In genomic region chr4:104725673-104726072, GRCm38 (mm10) we compare ENCODE assay signal across 11 mouse cellular contexts. TPM values are rescaled to one million over a fixed set of nuclear protein-coding genes. Genes with fewer than 3 reads are reported as not detected.
DNase-seq lines count a peak whose midpoint lies in the region; TF ChIP-seq lines count a peak whose summit lies in the region.
"Had no signal": no experiment of that assay in that cellular context is flagged by ENCODE, and none has a peak within 500 bp of the region (broad histone marks: within the 10 kb centered on the region; RNA-seq: fewer than 3 reads in every experiment).

No protein-coding gene starts in this region.

- intact Hi-C loops in heart, adult 2 months (cut with DNase I), result no loop called here
- intact Hi-C loops in left cerebral cortex, postnatal 4 days (cut with DNase I), result no loop called here

- H3K9ac ChIP-seq in heart, adult 2 months (ENCODE audit: low read depth, low read length), result no peak overlapping the region
- H3K9ac ChIP-seq: liver, embryonic 13.5 days had no signal

- no peak overlapping the region for H3K27ac ChIP-seq in heart, adult 2 months
- H3K27ac ChIP-seq: liver, embryonic 13.5 days had no signal

- no peaks in the 10 kb centered on the region for H3K79me2 ChIP-seq in heart, adult 2 months (replicated peaks; ENCODE audit: control insufficient read depth, insufficient read depth, low read length)

- no peak overlapping the region for H3K4me3 ChIP-seq in heart, adult 2 months
- H3K4me3 ChIP-seq: liver, embryonic 13.5 days had no signal

- no peaks in the 10 kb centered on the region for H3K36me3 ChIP-seq in heart, adult 2 months (ENCODE audit: control insufficient read depth, insufficient read depth, low read length)
- H3K36me3 ChIP-seq: liver, embryonic 13.5 days had no signal

- no peaks in the 10 kb centered on the region for H3K4me1 ChIP-seq in heart, adult 2 months (ENCODE audit: control insufficient read depth, insufficient read depth, low read length)
- H3K4me1 ChIP-seq: liver, embryonic 13.5 days had no signal

- no peak for TF ChIP-seq POLR2A in heart, adult 2 months (IDR thresholded peaks at IDR 0.05; ENCODE audit: insufficient read depth, low read depth, low read length)

- WGBS in heart, adult 2 months, result 53% methylated on average over 3 of the region's 3 CpGs

- H3K27me3 ChIP-seq in heart, adult 2 months (ENCODE audit: control insufficient read depth, insufficient read depth, low read length), result no peaks in the 10 kb centered on the region
- H3K27me3 ChIP-seq: liver, embryonic 13.5 days had no signal

- TF ChIP-seq EP300 in heart, adult 2 months (IDR thresholded peaks at IDR 0.05; ENCODE audit: insufficient read depth, low read depth, low read length), result no peak

- no peak for DNase-seq in heart, adult 2 months
- no peak for DNase-seq in heart, adult 9 months (ENCODE audit: low spot score in 2 of 2)
- DNase-seq in left cerebral cortex, postnatal 4 days, result peak; percentile 27
- no peak for DNase-seq in left cerebral cortex, adult 8-10 months (ENCODE audit: low spot score in 2 of 2)
- DNase-seq in ES-CJ7 (ENCODE audit: low read depth, low spot score), result peak; percentile 31
- peak; percentile 28 to 45 for DNase-seq in adrenal gland, postnatal 36 days
- DNase-seq in ovary, adult 18-20 months (ENCODE audit: low spot score), result no peak
- DNase-seq: cerebellum, adult 2 months; liver, embryonic 13.5 days had no signal

- peak; percentile 52 for TF ChIP-seq CTCF in heart, adult 2 months (IDR thresholded peaks at IDR 0.05)

RNA-seq across cellular contexts. Expression of gene C8b, which starts 40.4 kb away (rescaled TPM):
- not detected for total RNA-seq in heart, adult 2 months (2021)
- not detected in 2 replicates for polyA plus RNA-seq in heart, adult 2 months (2012; rRNA removed)
- under 1 TPM; 0.38 to 0.44 TPM for total RNA-seq in left cerebral cortex, postnatal 4 days (2021)
- total RNA-seq in left cerebral cortex, adult 8-10 months (2022), result under 1 TPM in 2 of 4 experiments, not detected in 2; 0.21 to 0.49 TPM
- under 1 TPM in 1 of 2 experiments, not detected in 1; 0.43 TPM for total RNA-seq in adrenal gland, postnatal 36 days (2021)
- polyA plus RNA-seq: cerebellum, adult 2 months; intestine, embryonic 14.5 days; urinary bladder, adult 2 months had no signal

Comparison
In these comparisons a context has a peak if more than half of its experiments do, and no peak if none do; other contexts are left out.
1. DNase-seq: peak in left cerebral cortex, postnatal 4 days (single experiment), ES-CJ7 (single experiment) and adrenal gland, postnatal 36 days (2 of 2); none in heart, adult 2 months (0 of 2), heart, adult 9 months (0 of 2), left cerebral cortex, adult 8-10 months (0 of 2) and ovary, adult 18-20 months (single experiment).